Mouse (Mus musculus) right cerebral cortex, adult 2 months (tissue): ENCODE measurements at regions not wholly inside any gene's neighbourhood (a gene's known extent, or its start where the extent isn't known, plus 50 kb on each side); places are given as distances from the start of the nearest gene placed in this dataset.

Source experiments
- DNase-seq, 2 experiments: peaks; one replicate each; pipeline ENCODE4 v3.0.0; 2021 to 2022; ENCODE audit warnings: low spot score in 2 of 2

DNA sequence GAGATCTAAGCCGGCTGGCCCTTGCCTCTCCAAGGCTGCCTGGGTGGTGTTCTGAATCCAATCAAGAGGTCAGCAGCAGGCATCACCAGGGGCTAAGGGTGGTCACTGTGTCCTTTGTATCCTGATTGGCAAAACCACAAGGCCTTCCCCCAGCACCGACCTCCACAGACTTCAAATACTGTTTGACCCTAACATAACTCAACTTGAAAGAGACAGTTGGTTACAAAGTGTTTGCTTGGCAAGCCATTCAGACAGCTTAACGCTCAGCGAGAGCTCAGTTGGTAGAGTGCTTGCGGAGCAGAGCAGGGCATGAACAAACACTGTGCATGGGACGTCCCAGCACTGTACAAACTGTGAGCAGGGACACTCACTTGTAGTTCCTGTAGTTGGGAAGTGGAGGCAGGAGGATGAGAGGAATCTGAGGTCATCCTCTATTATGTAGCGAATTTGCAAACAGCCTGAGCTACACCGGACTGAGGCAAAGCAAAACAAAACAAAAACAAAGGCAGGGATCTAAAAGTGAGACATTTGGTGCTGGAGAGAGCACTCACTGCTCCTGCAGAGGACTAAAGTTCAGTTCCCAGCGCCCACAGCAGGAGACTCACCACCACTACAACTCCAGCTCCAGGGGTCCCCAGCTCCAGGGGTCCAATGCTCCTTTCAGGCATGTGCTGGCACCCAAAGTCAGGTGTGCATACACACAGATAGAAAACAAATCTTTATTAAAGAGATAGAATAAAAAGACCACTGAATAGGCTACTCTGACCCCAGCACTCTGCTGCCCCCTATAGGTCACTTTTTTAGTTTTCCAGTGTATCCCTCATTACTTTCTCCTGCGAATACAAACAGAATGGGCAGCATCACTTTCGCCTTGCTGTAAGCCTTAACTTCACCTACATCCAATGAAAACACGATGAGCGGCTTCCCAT lies 273.5 kb downstream of the Prex1 start:
- peak; percentile 42 to 53 for DNase-seq

DNA sequence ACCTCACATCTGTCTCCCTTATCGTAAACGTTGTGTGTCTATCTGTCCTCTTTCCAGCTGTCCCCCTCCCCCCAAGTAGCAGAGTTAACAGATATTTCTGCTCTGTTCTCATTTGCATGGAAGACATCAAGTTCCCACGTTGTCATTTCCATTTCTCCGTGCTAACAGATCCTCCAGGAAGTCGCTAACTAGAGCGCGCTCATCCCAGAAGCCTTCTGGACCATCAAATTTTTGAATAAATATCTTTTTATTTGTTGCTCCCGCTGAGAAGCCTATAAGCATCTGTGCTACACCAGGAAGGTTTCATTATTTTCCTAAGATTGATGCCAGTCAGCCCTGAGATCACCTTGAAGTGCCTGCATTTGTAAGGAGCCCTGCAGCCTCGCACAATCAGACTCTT lies 275.4 kb downstream of the Prex1 start:
- DNase-seq: no peak

DNA sequence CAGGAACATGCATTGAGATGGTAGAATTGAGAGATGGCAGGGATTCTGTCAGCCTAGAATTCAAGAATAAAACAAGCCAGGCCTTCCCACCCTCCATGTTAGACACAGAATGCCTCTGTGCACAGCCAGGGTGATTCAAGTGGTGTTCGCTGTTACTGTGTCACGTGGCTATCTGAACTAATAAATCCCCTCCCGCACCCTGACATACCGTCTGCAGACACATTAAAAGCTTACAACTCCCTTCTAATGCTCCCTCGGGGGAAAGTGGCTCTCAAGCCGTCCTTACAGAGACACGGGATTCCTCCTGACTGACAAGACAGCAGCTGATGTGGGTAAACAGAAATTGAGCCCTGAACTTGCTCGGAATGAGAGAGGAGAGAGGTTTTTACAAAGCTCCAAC lies 279.1 kb downstream of the Prex1 start:
- DNase-seq: no peak

DNA sequence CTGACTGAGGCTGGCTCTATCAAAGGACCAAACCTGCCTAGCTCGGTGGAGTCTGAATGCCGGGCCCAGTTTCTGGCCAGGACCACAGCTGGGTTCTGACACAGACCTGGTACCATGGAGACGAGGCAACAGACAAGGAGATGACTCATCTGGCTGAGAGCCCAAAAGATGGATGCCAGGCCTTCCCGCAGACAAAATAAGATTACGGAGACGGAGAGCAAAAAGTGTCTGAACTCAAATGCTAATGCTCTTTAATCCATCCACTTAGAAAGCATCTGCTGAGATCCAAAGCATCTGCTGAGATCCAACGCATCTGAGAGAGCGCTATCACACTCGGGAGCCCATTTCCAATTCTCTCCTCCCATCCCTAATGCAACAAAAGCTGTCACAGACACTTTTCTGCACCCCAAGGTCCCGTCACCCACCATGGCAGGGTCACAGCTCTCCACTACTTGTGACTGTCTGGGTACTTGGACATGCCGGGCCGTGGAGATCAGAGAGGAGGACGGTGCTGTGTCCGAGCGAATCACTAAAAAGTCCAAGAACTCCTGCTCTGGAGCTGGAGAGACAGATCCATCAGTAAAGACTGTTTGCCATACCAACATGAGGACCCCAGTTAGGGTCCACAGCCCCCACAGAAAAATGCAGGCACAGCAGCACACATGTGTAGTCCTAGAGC lies 278.3 kb upstream of the Sulf2 start:
- peak; percentile 80 for DNase-seq

DNA sequence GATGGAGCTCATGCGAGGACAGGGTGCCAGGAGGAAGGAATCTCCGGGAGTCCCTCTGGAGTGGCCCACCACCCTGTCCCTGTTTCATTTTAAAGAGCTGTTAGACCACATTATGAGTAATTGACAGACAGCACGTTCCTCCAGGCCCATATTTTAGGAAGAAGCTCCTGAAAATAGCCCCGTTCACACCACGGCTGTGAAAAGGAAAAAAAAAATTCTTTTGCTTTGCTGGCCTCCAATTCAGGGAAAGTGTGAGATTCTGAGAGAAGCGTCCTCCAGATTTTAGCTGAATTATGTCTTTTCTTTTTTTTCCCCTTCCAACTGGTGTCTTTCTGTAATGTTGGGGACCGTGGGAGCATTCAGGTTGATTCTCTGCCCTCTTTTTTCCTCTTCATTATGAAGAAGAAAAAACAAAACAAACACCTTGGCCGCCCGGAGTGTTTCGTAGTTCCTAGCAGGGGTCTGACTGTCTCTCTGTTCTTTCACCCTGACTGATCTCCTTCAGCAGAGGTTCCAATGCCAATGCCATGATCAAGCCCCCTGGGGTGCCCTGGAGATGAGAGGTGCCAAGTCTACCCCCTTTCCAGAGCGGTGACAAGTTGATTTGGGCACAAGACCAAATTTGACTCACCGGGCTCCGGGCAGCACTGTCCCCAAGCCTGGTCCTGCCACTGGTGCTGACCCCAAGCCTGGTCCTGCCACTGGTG lies 277.6 kb upstream of the Sulf2 start:
- peak in 1 of 2 experiments; percentile 40 for DNase-seq

DNA sequence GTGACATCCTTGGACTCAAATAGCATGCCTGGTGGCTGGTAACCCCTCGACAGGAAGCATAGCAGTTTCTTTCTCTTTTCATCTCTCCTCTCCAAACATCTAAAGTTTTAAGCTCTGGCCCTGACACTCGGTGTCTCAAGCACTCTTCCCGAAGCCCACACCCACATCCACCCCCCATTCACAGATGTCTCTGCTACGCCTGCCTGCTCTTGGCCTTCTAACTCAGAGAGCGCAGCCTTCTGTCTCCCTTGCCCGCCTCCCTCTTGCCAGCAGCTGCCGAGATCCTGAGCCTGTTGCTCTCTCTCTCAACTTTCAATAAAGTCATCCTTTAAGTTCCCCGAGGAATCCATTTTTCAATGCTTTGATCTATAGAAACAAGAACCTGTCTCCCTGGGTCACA lies 277.1 kb upstream of the Sulf2 start:
- no peak for DNase-seq

DNA sequence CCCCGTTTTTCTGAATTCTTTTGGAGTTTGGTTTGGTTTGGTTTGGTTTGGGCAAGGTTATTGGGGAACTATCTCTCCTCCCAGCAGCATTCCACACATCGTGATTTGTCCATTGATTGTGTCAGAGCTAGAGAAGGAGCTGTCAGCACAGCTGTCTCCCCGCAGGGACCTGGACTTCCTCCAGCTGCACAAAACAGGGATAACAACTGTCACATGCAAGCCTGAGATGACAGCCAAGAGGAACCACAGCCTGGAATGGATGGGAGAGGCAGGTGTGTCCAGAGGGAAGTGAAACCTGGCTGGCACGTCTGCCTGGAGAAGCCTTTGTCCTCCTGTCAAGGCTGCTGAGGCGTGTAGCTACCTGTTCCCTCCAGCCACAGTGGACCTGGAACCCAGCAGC lies 274.5 kb upstream of the Sulf2 start:
- DNase-seq: no peak

DNA sequence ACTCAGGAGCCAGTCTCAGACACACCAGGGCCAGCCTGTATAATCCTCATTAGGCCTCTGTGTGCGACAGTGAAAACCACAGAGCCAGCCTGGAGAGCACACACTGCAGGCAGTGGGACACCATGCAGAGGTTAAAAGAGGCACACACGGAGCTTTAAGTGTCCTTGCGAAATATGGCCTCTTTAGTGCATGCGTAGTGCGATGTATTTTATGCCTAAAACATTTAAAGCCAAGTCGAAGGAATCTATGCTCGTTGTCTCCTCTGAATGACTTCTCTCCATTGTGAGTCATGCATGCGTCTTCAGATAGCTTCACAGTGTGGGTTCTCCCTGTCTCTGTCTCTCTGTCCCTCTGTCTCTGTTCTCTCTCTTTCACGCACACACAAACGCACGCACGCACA lies 274.0 kb upstream of the Sulf2 start:
- DNase-seq: no peak

DNA sequence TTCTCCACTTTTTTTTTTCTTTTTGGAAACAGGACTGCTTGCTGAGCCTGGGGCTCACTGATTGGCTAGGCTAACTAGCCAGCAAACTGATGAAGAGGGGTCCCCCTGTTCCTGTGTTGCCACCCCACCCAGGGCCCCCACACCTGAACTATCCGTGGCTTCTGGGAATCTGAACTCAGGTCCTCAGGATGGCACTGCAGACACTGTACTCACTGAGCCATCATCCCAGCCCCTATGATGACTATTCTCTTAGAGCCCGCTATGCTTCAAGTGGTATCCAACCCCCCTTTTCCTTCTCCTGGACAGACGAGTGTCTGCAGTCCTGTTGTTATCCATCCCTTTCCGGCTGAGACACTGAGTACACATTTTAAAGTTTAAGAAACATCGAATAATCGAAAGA lies 271.9 kb upstream of the Sulf2 start:
- DNase-seq: no peak

DNA sequence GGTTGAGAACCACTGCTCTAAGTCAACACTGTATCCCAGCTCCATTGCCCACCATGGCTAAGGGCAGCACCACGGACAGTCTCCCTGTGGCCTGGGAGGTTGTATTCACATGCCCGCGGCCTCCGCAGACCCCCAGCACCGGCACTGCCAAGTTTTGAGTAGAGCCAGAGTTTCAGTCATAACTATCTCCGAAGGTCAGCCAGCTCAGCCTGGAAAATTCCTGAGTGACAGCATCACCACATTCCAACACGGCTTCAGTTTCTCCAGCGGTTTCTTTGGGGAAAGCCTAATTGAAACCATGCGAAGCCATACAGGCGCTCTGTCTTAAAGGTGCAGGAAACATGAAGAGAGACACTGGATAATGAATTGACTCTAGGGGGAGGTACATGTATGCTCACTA lies 271.5 kb upstream of the Sulf2 start:
- no peak for DNase-seq

DNA sequence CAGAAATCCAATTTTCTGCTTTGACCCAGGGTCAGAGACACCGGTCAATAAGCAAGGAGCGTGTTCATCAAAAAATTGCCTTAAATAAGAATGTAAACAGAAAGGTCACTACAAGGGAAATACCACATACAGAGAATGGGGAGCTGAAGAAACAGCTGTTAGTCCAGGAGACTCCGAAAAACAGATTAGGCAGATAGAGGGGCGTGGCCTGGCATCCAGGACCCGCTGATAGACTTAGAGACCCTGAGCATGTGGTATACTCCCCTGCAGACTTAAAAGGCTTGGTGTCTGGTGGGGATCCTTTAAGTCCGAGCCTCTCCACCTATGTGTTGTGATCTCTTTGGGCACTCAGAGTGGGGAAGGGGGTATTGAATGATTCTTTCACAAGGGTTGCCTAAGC lies 271.0 kb upstream of the Sulf2 start:
- DNase-seq: no peak

DNA sequence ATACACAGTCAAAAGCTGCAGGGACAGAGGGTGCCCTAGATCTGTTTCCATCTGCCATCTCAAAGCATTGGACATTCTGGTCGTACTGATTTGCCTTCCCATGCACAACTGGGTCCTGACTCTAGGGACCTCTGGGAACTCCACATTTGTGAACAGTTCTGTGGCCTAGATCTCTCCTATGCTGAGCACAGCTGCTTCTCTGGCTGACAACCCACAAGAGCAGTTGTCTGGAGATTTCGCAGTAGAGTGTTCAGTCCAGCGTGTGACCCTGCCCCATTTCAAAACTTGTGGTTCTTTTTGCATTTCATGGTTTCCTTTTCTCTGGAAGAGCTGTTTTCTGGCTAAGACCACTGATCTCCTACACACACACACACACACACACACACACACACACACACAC lies 269.7 kb upstream of the Sulf2 start:
- no peak for DNase-seq

DNA sequence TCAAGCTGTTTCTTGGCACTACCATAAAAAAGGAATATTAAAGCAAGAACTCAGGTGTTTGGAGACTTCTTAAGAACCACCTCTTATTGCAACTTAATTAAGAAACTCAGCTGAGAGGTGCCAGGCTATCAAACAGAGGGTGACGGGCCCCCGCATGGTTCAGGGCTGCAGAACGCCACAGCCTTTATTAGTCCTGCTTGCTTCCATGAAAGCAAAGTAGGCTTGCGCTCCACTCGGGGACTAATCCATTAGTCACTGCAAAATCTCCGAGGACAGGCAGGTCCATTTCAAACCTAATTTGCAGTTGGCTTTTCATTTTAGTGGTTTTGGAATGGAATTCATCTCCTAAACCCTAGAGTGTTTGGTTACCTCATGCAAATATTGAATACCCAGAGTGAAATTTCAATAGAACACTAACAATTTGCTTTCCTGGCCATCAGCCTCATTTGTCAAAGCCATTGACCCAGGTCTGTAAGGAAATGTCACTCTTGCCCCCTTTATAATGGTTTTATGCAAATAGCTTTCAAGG lies 267.7 kb upstream of the Sulf2 start:
- no peak for DNase-seq

DNA sequence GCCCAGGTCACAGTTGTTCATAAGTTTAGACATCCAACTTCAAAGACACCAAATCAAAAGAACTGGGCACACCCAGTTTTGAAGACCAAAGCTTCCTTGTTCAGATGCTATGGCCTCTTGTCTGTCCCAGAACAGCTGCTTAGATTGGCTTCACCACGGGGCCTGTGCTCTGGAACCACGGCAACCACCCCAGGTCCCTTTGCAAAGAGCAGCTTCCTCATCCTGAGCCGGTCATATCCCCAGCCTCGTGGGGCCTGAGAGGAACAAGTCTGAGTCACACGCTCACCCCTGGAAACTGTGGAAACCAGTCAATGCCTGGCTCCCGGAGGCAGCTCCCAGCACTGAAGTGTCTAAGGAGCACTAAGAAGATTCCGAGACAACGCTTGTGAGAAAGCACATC lies 264.8 kb upstream of the Sulf2 start:
- no peak for DNase-seq

DNA sequence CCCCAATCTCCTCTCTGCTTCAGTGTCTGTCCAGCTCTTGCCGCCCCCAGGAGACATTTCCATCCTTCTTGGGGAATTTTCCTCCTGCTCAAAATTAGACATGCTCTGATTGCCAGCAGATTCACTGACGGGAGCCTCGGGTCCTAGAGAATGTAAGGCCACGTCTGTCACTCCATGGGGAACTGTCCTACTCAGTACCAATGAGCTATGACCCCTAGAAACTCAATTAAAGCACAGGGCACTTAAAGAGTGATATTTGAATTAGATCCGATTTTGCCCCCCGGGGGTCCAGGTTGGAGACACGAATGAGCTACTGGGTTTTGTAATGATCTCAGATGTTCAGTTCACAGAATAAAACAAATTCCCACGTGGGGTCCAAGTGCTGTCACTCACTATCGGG lies 263.8 kb upstream of the Sulf2 start:
- no peak for DNase-seq

DNA sequence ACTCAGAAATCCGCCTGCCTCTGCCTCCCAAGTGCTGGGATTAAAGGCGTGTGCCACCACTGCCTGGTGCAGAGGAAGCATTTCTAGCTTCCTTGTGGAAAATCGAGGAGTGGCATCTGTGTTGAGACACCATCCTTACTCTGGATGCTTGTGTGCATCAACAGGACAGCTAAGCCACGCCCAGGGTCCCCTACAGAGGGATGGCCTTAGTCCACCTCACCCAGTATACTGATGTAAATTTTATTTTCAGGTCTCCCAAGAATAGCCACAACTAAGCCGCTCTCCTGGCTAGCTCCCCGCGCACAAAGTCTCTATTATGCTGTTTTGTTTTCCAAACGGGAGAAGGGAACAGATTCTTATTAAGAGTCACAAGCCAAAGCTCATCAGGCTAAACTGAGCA lies 262.8 kb upstream of the Sulf2 start:
- no peak for DNase-seq

DNA sequence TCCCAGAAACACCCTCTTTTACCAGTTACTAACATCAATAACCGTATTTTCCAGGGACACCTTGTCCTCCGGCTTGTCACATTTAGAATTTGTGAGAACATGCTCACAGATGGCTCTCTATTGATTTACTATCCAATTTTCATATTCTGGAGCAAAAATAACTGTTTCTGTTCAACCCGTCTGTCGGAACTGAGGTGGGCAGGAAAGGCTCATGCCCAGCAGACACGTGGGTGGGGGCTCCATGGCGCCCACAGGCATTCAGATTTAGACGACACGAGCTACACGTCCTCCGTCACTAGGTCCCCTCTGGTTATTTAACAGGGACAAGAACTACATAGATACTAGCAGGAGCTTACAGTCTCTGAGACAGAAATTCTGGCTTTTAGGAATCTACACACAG lies 262.2 kb upstream of the Sulf2 start:
- peak; percentile 74 to 80 for DNase-seq

DNA sequence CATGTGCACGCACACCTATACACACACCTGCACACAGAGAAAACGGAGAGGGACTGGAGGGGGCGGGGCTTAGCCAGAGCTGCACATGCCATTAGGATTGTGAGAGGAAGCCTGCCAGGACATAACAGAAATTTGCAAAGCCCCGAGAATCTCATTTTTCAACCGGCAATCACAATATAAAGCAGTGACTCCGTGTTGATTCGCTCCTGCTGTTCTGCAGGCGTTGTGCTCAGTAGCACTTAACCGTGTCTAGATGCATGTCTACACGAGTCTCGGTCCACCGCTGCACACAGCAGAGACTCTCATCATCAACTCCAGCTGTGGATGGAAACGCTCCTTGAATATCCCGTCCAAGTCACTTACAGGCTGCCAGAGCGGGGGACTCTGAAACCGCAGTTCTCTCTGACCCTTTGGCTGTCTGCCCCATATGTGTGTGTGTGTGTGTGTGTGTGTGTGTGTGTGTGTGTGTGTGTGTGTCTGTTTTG lies 260.1 kb upstream of the Sulf2 start:
- DNase-seq: no peak

DNA sequence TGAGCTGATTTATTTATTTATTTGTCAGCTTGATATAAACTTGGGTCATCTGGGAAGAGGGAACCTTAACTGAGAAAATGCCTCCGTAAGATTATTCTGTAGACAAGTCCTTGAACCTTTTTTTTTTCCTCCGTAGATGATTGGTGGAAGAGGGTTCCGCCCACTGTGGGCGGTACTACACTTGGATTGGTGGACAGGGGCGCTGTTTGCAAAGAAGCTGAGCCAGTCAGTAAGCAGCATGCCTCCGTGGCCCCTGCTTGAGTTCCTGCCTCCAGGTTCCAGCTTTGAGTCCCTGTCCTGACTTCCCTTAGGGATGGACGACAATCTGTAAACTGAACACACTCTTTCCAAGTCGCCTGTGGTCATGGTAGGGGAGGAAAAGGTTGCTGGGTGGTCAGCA lies 259.4 kb upstream of the Sulf2 start:
- no peak for DNase-seq

DNA sequence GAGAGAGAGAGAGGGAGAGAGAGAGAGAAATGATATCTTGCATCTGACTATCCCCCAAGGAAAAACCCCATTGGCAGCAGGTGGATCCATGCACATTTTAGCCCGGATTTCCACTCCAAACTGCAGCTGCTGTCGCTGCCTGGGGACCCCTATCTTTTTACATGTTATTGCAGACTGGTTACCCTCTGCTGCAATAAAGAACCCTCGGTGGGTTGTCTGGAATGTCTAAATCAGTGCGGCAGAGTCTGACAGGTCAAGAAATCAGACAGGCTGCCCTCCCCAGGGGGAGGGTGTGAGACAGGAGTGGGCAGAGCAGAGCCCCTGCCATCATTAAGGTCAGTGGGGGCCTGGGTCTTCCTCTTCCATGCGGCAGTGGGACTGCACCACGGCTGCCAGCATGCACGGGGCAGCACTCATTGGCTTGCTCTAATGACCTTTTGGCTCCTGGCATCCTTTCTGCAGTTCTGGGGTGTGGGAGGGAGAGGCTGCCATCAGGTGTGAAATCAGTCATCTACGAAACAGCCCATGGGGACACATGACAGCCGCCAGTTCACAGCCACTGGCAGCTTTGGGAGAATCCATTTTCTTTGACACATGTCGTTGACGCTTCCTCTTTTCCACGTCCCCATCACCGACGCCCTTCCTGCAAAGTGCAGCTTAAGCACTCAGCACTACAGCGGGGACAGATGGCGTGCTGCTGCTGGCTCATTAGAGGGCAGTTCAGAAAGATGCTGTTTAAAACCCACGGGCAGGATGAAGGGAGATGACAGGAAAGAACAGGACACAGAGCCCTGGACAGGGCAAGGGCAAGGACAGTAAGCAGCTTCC lies 256.8 kb upstream of the Sulf2 start:
- no peak for DNase-seq

DNA sequence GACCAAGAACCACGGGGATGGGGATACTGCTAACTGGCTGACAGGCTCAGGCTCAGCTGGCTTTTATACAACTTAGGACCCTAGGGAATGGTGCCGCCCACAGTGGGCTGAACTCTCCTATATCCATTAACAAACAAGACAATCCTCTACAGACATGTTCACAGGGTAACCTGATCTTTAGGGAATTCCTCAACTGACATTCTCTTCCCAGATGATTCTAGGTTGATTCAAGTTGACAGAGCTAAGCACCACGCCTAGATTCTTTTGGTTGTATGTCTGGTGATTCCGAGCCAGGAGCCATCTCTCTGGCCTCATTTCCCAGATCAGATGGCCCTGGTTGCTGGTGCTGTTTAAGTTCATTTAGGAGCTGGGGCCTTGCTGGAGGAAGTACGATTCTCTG lies 253.9 kb upstream of the Sulf2 start:
- no peak for DNase-seq
